Mouse (Mus musculus) embryonic stem cell, embryonic (primary cell): ENCODE data around the gene Lmbr1l.

ENCODE experiments used
- CTCF ChIA-PET, 4 experiments: fragments of 300-600 bp in 2 of 4; fragments of 350-600 bp in 2 of 4; sonication (Branson Sonifier 250); formaldehyde crosslinking; loops; one replicate each; lab custom pipeline; 2022; ENCODE audit warnings: inconsistent platforms in 2 of 4; lab: Charles Lee
- POLR2A ChIA-PET, 4 experiments: fragments of 300-600 bp in 2 of 4; fragments of 350-600 bp in 2 of 4; sonication (Branson Sonifier 250); formaldehyde crosslinking; loops; one replicate each; lab custom pipeline; 2022; ENCODE audit warnings: antibody characterized with exemption in 4 of 4, inconsistent platforms in 1 of 4; lab: Charles Lee

The Lmbr1l gene

DNA sequence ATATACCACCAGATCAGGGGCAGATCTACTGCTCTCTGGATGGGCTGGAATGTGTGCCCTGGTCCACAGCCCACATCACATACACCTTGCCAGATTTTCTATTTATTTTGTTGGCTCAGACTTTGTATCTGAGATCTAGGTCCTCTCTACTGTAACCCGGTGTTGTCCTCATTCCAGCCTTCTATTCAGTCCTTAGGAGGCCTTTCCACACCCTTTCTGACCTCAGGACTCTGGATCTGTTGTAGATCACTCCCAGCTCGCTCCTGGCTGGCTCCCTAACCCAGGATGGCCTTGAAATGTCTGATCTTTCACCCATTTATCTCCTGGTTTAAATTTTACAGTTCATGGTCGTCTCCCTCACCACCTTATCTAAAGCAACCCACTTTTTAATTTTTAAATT lies 6.7 kb upstream of the Lmbr1l start:
- POLR2A ChIA-PET = interaction anchor here in 3 of 4 experiments (0.6 to 16.3 kb wide), 6 partner anchors 9 to 104 kb away, joined by 3 to 120 read pairs (median 4); partner anchors contain the start of genes Gm49450 (in 1 of the 3), Tuba1a (in 1 of the 3) and Tuba1b (in 1 of the 3)

GRCm38 (mm10) chr15:98923031-98923537 lies 5.1 kb upstream of the Lmbr1l start:
- POLR2A ChIA-PET = interaction anchor here in 3 of 4 experiments (0.5 to 16.3 kb wide), 6 partner anchors 11 to 117 kb away, joined by 3 to 120 read pairs (median 4); partner anchors contain the start of gene Tuba1b (in 2 of the 3)
- CTCF ChIA-PET = interaction anchor here in 2 of 4 experiments (0.7 to 0.8 kb wide), 2 partner anchors 18 to 29 kb away, joined by 3 to 4 read pairs; no protein-coding TSS in a partner anchor

More for the DNA sequence above, 6.7 kb upstream of the Lmbr1l start:
- CTCF ChIA-PET = interaction anchor here in 1 of 4 experiments (0.7 kb wide), 1 partner anchor 69 kb away, joined by 3 read pairs; no protein-coding TSS in a partner anchor

DNA sequence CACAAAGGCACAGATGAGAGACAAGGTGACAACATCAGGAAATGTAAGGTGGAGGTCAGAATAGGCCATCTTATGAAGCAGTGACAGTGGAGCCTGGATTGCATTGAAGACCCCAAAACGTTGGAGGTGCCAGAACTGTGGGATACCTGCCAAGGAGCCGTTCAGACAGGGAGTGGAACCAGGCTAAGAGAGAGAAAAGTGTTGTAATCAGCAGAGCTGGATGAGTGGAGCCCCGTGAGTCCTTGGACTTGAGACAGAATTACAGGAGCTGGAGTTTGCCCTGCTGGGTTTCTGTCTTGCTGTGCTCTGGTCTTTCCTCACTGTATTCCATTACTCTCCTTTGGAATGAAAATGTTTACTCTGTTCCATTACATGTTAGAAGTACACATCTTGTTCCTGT lies 4.5 kb upstream of the Lmbr1l start:
- ChIA-PET CTCF (interaction anchor here in 1 of 4 experiments (1.3 kb wide), 1 partner anchor 18 kb away, joined by 3 read pairs; no protein-coding TSS in a partner anchor), POLR2A (interaction anchor here in 3 of 4 experiments (0.6 to 16.3 kb wide), 11 partner anchors 8 to 104 kb away, joined by 3 to 120 read pairs (median 4); partner anchors contain the start of gene Tuba1b (in 2 of the 3))

DNA sequence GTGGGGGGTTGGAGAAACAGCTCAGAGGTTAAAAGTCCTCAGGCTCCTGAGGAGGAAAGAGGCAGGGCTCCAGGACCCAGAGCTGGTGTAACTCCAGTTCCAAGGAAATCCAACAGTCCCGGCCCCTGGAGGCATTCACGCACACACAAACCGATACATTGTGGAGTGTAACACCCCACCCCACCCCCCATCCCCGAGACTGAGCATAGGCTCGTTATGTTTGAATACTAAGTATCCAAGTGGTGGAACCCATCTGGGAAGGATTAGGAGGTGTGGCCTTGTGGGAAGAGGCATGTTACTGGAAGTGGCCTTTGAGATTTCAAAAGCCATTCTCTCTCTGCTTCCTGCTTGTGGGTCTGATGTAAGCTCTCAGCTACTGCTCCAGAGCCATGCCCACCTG lies 3.5 kb upstream of the Lmbr1l start:
- CTCF ChIA-PET = interaction anchor here in 2 of 4 experiments (1.2 to 1.3 kb wide), 2 partner anchors 17 to 103 kb away, joined by 3 read pairs; no protein-coding TSS in a partner anchor
- POLR2A ChIA-PET = interaction anchor here in 2 of 4 experiments (0.7 to 16.3 kb wide), 11 partner anchors 9 to 103 kb away, joined by 3 to 120 read pairs (median 4); partner anchors contain the start of genes Tuba1b (in 2 of the 2), Gm49450 (in 1 of the 2) and Tuba1a (in 1 of the 2)

GRCm38 (mm10) chr15:98918499-98918895 lies 466 bp upstream of the Lmbr1l start:
- ChIA-PET POLR2A (interaction anchor here in 3 of 4 experiments (0.6 to 16.3 kb wide), 30 partner anchors 8 to 112 kb away, joined by 3 to 120 read pairs (median 6); partner anchors contain the start of genes Tuba1b (in 3 of the 3), Gm49450 (in 2 of the 3), Tuba1a (in 2 of the 3) and Dhh (in 1 of the 3)), CTCF (interaction anchor here in 2 of 4 experiments (0.8 to 1.4 kb wide), 8 partner anchors 11 to 126 kb away, joined by 3 to 5 read pairs (median 4); partner anchors contain the start of gene Prkag1 (in 1 of the 2))

GRCm38 (mm10) chr15:98917091-98917490 lies 940 bp downstream of the Lmbr1l start:
- ChIA-PET CTCF (interaction anchor here in 1 of 4 experiments (0.6 to 1.4 kb wide), 2 partner anchors 33 to 76 kb away, joined by 3 to 6 read pairs; no protein-coding TSS in a partner anchor), POLR2A (interaction anchor here in 3 of 4 experiments (0.6 to 16.3 kb wide), 24 partner anchors 9 to 242 kb away, joined by 3 to 120 read pairs (median 6); partner anchors contain the start of genes Tuba1b (in 3 of the 3), Dhh (in 2 of the 3), Gm49450 (in 1 of the 3) and Tuba1a (in 1 of the 3))

GRCm38 (mm10) chr15:98916016-98916415 lies 2.0 kb downstream of the Lmbr1l start:
- CTCF ChIA-PET = interaction anchor here in 3 of 4 experiments (0.9 to 2.5 kb wide), 5 partner anchors 11 to 15 kb away, joined by 3 to 15 read pairs (median 4); no protein-coding TSS in a partner anchor
- POLR2A ChIA-PET = interaction anchor here in 3 of 4 experiments (0.8 to 16.3 kb wide), 20 partner anchors 10 to 114 kb away, joined by 3 to 120 read pairs (median 5); partner anchors contain the start of genes Tuba1b (in 3 of the 3), Gm49450 (in 2 of the 3), Tuba1a (in 2 of the 3) and Dhh (in 1 of the 3)

DNA sequence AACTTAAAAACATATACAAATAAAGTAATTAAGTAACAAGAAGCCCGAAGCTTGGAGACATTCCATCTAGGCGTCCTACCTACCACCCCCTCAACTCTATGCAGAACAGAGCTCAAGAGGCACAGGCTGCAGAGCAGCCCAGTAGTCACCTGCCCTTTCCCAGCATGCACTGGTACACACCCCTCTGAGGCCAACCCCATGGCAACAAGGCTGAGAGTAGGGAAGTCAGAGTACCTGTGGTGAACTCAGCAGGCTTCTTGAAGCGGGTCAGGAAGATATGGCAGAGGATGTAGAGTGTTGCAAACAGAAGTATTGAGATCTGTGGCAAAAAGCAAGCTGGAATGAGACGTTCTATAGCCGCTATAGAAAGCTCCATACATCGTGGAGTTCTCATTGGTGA lies 3.1 kb downstream of the Lmbr1l start:
- ChIA-PET POLR2A (interaction anchor here in 3 of 4 experiments (0.5 to 16.3 kb wide), 25 partner anchors 9 to 115 kb away, joined by 3 to 120 read pairs (median 4); partner anchors contain the start of genes Tuba1b (in 3 of the 3), Gm49450 (in 2 of the 3), Tuba1a (in 2 of the 3) and Tuba1c (in 2 of the 3)), CTCF (interaction anchor here in 3 of 4 experiments (0.7 to 2.5 kb wide), 8 partner anchors 10 to 110 kb away, joined by 3 to 15 read pairs (median 3); no protein-coding TSS in a partner anchor)

DNA sequence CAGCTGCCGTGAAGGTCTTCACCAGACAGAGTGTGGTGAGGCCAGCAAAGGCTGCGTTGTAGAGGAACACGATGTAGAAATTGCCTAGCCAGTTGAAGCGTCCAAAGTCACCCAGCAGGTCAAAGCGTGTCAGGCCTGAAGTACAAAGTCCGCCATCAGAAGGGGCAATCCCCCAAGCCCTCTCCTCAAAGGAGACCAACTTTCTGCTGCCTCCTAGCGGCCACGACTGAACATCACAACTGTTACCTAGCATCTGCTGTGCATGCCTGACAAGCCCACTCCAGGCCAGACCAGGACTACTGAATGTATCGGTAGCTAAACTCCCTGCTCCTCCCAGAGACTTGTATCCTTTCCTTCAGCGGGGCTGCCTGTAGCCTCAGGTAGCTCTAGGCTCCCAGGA lies 13.3 kb downstream of the Lmbr1l start:
- ChIA-PET CTCF (interaction anchor here (0.5 to 3.3 kb wide), 29 partner anchors 8 to 1045 kb away, joined by 3 to 15 read pairs (median 3); no protein-coding TSS in a partner anchor), POLR2A (interaction anchor here in 2 of 4 experiments (0.5 to 1.8 kb wide), 14 partner anchors 9 to 557 kb away, joined by 3 to 5 read pairs (median 3); partner anchors contain the start of genes Gm49450 (in 1 of the 2) and Tuba1b (in 1 of the 2))

GRCm38 (mm10) chr15:98902600-98902999 lies 15.4 kb downstream of the Lmbr1l start:
- ChIA-PET CTCF (interaction anchor here (1.2 to 3.3 kb wide), 7 partner anchors 9 to 98 kb away, joined by 3 to 13 read pairs (median 5); partner anchors contain the start of gene Prkag1 (in 1 of the 4)), POLR2A (interaction anchor here in 3 of 4 experiments (0.6 to 3.0 kb wide), 11 partner anchors 10 to 225 kb away, joined by 3 to 13 read pairs (median 4); partner anchors contain the start of genes Rnd1 (in 1 of the 3) and Tuba1c (in 1 of the 3))

DNA sequence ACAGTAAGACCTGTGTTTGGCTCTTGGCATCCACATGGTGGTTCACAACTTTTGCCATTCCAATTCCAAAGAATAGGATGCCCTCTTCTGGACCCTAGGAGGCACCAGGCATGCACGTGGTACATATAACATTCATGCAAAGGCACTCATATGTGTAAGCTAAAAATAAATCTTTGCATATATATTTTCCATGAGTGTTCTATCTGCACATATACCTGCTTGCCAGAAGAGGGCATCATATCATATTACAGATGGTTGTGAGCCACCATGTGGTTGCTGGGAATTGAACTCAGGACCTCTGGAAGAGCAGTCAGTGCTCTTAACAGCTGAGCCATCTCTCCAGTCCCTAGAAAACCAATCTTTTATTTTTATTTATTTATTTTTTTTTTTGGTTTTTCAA lies 16.5 kb downstream of the Lmbr1l start:
- ChIA-PET CTCF (interaction anchor here (0.6 to 1.9 kb wide), 12 partner anchors 9 to 324 kb away, joined by 3 to 7 read pairs (median 4); partner anchors contain the start of gene Prkag1 (in 1 of the 4)), POLR2A (interaction anchor here in 3 of 4 experiments (1.2 to 3.0 kb wide), 7 partner anchors 9 to 224 kb away, joined by 3 to 14 read pairs (median 9); partner anchors contain the start of genes Rnd1 (in 1 of the 3) and Tuba1b (in 1 of the 3))

DNA sequence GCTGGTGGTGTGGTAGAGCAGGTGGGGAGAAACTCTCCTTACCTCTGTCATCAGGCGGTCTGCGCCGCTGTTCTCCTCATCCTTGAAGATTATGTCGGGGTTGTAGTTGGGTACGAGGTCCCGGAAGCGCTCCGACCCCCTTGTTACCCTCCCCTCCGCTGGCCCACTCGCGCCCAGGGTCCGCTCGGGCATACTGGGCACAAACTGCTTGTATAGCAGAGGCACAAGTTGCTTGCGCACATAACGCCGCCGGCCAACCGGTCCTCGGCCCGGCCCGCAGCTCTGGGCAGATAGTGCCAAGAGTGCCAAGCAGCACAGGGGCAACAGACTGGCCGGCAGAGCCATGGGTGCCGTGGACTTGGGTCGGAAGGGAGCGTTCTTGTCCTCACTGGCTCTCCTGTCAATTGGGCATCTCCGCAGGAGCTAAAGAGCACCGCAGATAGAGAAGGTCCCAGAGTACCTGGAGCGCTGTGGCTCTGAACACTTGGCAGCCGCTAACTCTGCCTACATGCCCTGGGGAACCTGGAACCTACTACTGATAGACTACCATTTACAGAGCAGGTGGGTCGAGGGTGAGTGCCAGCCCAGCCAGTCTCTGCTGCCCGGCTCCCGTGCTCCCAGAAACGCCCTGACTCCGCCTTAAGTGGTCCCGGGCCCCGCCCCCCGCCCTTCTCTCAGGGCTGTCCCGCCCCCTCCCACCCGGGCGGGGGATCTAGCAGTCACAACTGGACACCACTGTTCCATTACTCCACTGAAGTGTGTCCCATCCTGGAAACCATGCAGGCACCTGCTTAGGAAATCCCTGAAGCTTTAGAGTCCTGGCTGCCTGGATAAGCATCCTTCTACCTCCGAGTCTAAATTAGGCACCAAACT lies 19.9 kb downstream of the Lmbr1l start, which contains the start of gene Dhh:
Dhh (minus strand) TSS at position 613 of the 873 bp plus-strand sequence.
- CTCF ChIA-PET = interaction anchor here in 2 of 4 experiments (0.6 to 1.1 kb wide), 8 partner anchors 8 to 1000 kb away, joined by 3 to 7 read pairs (median 3); no protein-coding TSS in a partner anchor
- POLR2A ChIA-PET = interaction anchor here in 3 of 4 experiments (0.6 to 3.2 kb wide), 18 partner anchors 9 to 142 kb away, joined by 3 to 10 read pairs (median 4); partner anchors contain the start of genes Tuba1b (in 2 of the 3), Lmbr1l (in 1 of the 3) and Tuba1c (in 1 of the 3)

DNA sequence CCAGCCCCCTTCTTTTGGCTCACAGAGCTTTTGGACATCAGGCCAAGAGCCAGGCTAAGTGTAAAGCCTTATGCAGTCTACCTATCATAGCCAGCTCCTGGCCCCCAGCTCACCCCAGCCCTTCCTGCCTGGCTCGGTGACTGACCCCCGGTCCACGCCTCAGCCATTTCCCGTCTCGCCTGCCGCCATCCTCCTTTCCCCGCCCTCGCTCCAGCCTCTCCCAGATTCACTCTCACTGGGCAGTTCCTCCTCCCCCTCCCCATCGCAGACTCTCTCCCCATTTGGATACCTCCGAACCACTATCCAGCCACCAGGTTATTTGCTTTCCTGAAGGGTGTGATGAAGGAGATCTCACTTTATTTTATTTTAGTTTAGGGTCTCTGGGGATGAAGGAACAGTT lies 20.5 kb downstream of the Lmbr1l start:
- CTCF ChIA-PET = interaction anchor here in 2 of 4 experiments (0.5 to 1.1 kb wide), 6 partner anchors 9 to 1000 kb away, joined by 3 to 4 read pairs (median 3); no protein-coding TSS in a partner anchor
- POLR2A ChIA-PET = interaction anchor here in 3 of 4 experiments (0.7 to 3.2 kb wide), 18 partner anchors 8 to 143 kb away, joined by 3 to 10 read pairs (median 4); partner anchors contain the start of genes Tuba1b (in 2 of the 3), Lmbr1l (in 1 of the 3) and Tuba1c (in 1 of the 3)

- POLR2A ChIA-PET = interaction anchor here in 3 of 4 experiments (0.5 to 3.2 kb wide), 29 partner anchors 8 to 150 kb away, joined by 3 to 14 read pairs (median 4); partner anchors contain the start of genes Lmbr1l (in 2 of the 3), Tuba1c (in 2 of the 3) and Tuba1b (in 1 of the 3)
These were observed 22.1 kb downstream of the Lmbr1l start for GRCm38 (mm10) chr15:98895635-98896589.

More at GRCm38 (mm10) chr15:98895635-98896589, 22.1 kb downstream of the Lmbr1l start:
- CTCF ChIA-PET = interaction anchor here in 2 of 4 experiments (0.6 to 1.5 kb wide), 8 partner anchors 8 to 379 kb away, joined by 3 to 6 read pairs (median 3); no protein-coding TSS in a partner anchor
